Mouse (Mus musculus) olfactory bulb, adult 2 months (tissue): Measurements from ENCODE around the gene Ublcp1.

Experiments used
- CTCF ChIP-seq: fragments of 200-500 bp; IDR thresholded peaks from 2 replicates; pipeline ENCODE4 v1.5.1; 2012; ENCODE audit warnings: low read depth, mild to moderate bottlenecking, low read length, moderate library complexity; ENCODE audit not compliant: insufficient read depth
- POLR2A ChIP-seq: fragments of 200-500 bp; IDR thresholded peaks from 2 replicates; pipeline ENCODE4 v1.6.1; 2012; ENCODE audit warnings: mild to moderate bottlenecking, low read depth, low read length, moderate library complexity; ENCODE audit not compliant: insufficient read depth

GRCm38 (mm10) chr11:44423955-44424354 lies 46.3 kb downstream of the Ublcp1 start:
- TF ChIP-seq CTCF (no peak), POLR2A (no peak)
